Mouse (Mus musculus) ovary, postnatal 36 days (tissue): ENCODE measurements around the gene Matk.
"Not testable (repeated sequence)": the region's sequence is repeated elsewhere in the genome, so short reads cannot be mapped to it uniquely, and the experiment has no call there.

Source experiments
- DNase-seq: peaks from one replicate; pipeline ENCODE4 v3.0.0; 2022; ENCODE audit warnings: low spot score, mixed read lengths

Gene Matk

DNA sequence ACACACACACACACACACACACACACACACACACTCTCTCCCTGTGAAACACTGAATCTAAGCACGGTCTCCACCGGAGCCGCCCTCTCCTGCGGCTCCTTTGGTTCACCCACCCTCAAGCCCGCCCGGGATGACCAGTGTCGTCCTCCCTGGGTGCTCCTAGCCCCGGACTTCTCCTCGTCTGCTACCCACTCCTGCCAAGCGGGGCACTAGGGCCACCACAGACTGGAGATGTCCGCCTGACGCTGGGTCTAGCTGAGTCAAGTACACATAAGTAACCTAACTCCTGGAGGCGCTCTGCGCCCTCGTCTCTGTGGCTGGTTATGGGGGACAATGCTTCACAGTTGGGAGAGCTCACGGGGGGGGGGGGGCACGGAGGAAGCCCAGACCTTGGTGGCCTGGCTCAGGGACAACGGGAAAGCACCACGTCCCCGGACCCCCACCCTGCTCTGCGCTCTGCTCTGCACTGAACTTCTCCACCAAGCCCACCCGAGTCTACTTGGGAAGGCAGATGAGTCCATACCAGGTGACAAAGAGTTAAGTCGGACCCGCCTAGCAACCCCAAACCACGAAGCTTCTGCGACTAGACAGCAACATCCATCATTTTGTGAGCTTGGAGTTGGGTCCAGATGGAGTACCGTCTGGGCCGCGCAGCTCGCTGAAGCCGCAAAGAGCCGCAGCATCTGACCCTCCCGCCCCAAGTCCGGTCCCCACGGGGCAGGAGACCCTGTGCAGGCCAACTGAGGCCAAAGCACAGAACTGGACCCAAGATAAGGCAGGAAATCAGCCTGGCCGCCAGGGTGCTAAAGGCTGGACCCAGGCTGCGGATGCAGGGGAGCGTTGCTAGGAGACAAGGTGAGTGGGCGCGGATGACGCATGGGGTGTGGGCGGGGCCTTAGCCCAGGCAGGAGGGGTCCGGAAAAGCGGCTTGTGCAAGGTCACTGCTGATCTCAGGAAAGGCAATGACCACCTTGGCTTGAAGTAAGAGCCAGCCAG is at the start of gene Matk:
Gene Matk (plus strand): TSS at position 512 of the 996 bp plus-strand sequence.
- DNase-seq: peak; percentile 41

DNA sequence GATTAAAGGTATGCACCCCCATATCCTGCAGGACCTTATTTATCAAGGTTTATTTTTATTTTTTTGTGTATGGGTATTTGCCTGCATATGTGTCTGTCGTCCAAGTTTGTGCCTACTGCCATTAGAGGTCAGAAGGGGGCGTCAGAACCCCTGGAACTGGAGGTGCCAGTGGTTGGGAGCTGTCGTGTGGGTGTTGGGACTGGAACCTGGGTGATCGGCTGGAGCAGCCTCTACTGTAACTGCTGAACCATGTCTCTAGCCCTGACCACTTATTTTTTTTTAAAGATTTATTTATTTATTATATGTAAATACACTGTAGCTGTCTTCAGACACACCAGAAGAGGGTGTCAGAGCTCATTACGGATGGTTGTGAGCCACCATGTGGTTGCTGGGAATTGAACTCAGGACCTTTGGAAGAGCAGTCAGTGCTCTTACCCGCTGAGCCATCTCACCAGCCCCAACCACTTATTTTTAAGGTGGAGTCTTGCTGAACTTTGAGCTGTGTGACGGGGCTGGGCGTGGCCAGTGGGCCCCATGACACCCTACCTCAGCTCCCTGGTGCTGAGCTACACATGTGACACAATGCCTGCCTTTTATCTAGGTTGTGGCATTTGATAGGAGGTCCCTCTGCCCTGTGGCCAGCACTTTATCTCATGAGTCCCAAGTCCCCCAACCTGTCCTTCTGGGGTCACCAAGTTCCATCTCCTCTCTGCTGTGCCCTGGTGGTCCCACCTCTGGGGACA is 49.6 kb upstream of the Matk start:
- DNase-seq: no peak

DNA sequence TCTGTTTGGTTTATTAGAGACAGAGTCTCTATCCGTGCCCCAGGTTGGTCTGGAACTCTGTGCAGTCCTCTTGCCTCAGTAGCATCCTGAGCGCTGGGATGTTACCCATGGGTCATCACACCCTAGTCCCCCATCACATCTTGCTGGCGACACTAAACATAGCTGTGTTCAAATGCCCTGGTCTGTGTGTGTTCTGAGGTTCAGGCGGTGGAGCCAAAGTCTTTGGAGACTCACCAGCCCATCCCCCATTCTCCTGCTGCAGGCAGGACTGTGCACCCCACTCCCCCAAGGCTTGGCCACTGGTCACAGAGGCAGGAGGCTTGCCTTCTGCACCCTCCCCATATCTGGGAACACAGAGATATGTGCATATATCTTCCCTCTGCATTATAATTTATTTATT is 48.6 kb upstream of the Matk start:
- DNase-seq: no peak

DNA sequence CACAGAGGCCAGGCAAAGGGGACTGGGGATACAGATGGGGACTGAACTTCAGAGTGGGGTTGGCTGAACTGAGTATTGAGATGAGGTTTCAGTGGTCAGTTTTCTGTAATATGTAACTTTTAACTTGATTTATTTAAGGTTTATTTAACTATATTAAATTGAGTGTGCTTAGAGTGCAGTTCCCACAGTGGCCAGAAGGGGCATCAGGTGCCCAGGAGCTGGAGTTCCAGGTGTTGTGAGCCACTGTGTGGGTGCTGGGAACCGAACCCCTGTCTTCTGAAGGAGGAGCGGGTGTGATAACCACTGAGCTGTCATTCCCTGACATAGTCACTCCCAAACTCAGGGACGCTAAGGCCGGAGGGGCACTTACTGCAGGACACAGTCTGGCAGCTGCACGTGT is 42.6 kb upstream of the Matk start:
- no peak for DNase-seq

DNA sequence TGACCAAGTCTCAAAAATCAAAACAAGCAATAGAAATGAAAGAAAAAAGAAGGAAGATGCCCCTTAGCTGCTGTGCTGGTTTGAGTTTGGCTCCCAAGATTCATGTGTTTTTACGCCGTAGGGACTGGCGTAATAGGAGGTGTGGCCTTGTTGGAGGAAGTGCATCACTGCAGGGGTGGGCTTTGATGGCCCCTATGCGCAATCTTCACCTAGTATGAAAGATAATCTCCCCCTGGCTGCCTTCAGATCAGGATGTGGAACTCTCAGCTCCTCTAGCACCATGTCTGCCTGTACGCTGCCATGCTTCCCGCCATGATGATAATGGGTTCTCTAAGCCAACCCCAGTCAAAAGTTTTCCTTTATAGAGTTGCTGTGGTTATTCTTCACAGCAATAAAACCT is 36.5 kb upstream of the Matk start:
- DNase-seq: no peak

DNA sequence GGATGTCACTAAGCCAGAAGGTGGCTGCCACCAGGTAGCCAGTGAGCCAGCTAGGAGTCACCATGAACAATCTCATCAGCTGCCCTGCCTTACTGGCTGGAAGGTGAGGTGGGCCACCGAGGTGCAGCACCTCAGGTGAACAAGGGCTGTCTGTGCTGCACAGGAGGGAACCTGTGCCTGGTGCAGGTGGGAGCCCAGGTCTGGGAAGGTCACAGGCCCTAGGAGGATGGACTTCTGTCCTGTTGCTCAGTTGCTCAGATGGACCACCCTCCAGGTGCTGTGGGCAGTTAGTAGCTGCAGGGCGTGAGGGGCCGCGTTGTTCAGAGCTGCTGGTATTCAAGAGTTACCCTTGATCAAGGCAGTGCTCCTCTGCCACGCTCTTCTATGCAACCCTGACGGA is 35.9 kb upstream of the Matk start:
- DNase-seq: no peak

DNA sequence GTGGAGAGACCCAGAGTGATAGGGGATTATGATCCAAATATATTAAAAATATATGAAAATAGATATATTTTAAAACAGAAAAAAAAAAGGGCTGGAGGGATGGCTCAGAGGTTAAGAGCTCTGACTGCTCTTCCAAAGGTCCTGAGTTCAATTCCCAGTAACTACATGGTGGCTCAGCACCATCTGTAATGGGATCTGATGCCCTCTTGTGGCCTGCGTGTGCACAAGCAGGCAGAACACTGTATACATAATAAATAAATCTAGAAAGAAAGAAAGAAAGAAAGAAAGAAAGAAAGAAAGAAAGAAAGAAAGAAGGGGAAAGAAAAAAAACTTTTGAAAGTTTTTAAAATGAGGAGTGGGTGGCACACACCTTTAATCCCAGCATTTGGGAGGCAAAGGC is 35.5 kb upstream of the Matk start:
- not testable (repeated sequence) for DNase-seq

DNA sequence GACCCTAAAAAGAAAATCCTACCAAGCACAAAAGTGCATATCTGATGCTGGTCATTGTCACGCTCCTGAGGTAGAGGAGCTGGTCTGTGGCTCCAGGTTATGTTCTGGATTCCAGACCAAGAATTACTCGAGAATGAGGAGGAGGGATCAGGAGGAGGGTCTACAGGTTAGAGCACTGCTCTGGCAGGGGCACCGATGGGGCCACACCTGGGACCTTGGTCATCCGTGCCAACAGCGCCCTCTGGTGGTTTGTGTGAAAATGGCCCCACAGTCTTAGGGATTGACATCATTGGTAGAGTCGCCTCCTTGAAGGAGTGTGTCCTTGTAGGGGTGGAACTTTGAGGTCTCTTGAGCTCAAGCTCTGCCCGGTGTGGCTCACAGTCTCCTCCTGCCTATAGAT is 34.8 kb upstream of the Matk start:
- peak; percentile 58 for DNase-seq

DNA sequence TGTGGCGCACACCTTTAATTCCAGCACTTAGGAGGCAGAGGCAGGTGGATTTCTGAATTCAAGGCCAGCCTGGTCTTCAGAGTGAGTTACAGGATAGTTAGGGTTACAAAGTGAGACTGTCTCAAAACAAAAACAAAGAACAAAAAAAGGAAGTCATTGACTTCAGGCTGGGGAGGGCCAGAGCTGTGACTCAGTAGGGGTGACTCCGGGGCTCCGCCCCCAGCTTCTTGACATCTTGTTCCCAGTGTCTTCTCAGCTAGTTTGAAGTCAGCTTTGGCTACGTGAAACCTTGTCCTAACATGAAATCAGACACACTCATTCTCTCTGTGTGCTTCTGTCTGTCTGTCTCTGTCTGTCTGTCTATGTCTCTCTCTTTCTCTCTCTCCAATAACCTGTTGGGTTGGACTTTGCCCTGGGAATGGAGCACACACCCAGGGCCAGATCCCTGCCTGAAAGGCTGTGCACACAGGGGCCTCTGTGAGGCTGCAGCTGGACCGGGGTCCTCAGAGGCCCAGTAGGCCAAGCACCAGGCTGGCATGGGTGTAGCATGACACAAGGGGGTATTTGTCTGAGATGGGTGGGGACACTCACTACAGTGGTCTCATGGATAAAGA is 31.2 kb upstream of the Matk start:
- DNase-seq: no peak

DNA sequence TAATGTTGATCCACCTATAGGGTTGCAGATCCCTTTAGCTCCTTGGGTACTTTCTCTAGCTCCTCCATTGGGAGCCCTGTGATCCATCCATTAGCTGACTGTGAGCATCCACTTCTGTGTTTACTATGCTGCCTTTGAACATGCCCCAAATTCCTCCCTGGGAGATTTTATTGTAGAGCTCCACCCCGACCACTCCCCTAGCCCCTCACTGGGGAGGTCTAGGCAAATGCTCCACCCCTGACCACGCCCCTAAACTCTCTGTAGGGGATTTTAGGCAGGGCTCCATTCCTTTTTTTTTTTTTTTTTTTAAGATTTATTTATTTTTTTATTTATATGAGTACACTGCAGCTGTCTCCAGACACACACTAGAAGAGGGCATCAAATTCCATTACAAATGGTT is 29.0 kb upstream of the Matk start:
- not testable (repeated sequence) for DNase-seq

DNA sequence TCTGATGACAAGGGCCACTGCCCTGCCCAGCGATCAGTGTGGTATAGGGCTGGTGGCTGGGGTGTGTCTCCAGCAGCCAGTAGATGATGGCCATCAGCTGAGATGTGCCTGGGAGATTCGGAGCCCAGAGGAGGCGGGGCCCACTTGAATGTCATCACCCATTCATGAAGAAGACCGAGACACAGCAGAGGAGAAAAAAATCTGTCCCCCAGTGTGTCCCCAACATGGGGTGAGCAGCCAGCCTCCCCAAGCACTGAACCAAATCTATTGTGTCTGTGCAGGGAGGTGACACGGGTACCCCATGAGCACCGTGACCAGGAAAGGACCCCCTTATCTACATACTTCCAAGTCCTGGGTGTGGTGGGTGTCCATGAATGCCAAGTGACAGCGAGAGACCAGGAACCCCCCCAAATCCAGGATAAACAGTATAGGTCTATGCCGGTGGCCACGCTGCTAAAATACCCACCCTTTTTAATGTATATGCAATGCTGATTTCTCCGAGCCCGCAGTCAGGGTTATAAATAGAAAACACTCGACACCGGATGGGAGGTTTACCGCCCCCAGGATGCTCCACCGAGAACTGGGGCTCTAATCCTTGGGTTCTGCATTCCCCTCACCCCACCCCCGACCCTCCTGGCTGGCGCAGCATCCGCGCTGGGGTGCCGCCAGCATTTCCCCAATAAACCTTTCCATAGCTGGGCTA is 22.8 kb upstream of the Matk start:
- no peak for DNase-seq

DNA sequence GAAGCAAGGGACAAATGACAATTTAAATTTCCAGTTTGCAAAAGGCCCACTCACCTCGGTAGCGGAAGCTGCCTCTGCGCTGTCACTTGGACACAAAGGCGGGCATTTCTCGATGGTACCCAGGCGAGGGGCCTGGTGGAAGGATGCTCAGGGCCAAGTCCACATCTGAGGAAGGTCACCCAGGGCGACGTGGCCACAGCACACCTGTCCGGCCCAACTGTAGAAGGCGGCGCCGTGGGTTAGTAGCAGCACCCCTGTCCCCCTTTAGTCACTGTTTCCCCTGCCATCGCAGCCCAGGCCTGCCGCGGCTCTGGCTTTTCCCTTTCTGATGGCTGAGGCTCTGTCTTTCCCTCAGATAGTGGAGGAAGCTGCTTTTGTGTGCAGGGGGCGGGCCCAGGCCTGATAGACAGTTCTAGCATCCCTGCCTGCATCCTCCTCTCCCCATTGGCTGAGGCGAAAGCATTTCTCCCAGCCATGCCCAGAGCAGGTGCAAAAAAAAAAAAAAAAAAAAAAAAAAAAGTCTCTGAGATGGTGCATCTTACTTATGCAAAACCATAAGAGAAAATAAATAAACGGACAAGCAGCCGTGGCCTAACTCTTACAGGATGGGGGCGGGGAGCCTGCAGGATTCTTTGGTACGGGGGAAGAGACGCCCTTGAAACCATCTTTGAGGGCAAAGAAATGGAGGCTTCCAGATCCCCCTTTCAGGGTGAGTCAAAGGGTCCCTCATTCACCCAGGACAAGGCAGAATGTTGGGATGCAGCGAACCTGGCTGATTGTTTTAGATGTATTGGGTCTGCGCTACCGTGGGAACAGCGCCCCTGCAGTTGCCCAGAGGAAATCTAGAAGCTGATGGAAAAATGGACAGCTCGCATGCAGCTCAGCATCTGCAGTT is 22.1 kb upstream of the Matk start, which contains the start of gene Atcay:
Gene Atcay (minus strand): TSS at position 396 of the 895 bp plus-strand sequence.
- DNase-seq: no peak

DNA sequence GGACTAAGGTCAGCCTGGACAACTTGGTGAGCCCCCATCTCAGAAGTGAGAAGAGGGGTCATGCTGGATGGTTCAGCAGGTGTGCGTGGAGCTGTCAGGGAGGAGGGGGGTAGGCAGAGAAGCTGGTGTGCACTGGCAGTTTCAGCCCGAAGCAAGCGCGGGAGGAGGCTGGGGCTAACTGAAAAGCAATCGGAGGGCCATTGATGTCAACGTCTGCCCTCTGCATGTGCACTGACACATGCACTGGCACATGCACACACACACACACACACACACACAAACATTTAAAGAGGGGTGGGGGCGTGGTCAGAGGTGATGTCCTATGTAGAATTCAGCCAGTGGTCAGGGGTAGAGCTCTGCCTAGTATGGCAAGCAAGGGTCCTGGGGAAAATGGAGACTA is 21.3 kb upstream of the Matk start:
- no peak for DNase-seq

DNA sequence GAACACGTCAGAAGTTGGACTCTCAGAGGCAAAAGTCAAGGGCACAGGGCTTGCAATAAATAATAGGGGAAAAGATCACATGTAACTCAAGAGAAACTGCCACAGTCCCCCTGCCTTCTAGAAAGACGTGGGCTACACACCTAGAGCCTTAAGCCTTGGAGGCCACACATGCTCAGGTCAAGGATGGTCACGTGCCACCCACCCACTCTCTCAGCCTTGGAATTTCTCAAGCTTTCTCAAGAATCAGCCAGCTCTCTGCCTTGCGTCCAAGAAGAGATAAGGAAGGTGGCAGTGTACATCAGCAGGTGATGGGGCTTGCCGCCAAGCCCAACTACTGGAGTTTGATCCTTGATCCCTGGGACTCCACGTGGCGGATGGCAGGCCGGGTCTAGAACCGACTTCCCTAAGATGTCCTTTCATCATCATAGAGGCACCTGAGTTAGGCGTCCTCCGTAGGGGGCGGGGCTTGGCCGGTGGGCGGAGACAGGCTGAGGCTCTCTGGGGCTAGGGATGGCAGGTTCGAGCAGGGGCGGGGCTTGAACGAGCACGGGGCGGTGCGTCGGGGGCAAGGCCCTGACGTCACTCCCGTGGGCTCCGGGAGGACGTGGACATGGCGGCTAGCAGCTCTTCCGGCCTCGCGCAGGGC is 20.0 kb upstream of the Matk start, which contains the start of gene Zfr2:
Gene Zfr2 (plus strand): TSS at position 576 of the 646 bp plus-strand sequence.
- peak; percentile 91 for DNase-seq

DNA sequence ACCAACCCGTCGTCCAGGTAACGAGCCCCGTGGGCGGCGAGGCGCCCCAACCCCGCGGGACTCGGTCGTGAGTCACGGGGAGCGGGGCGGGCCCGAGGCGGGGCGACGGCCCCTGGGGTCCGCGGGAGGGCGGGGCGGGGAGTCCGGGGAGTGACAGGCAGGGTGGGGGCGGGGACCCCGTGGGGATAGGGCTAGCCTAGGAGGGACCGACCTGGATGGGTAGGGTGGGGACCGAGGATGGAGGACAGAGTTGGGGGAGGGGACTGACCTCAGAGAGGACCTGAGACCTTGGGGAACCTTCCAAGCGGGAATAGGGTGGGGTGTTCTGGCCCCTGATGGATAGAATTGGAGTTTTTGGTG is 19.5 kb upstream of the Matk start:
- DNase-seq: no peak

DNA sequence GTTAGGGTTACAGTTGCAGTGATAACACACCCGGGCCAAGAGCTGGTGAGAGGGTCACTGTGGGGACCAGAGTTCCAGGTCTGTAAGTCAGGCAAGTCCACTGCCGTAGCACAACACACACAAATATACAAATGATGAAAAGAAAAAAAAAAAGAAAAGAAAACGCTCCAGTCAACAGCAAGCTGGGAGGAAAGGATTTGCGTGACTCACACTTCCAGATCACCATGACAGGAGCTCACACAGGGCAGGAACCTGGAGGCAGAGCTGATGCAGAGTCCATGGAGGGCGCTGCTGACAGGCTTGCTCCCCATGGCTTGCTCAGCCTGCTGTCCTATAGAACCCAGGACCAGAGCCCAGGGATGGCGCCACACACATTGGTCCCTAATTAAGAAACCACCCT is 18.5 kb upstream of the Matk start:
- no peak for DNase-seq

DNA sequence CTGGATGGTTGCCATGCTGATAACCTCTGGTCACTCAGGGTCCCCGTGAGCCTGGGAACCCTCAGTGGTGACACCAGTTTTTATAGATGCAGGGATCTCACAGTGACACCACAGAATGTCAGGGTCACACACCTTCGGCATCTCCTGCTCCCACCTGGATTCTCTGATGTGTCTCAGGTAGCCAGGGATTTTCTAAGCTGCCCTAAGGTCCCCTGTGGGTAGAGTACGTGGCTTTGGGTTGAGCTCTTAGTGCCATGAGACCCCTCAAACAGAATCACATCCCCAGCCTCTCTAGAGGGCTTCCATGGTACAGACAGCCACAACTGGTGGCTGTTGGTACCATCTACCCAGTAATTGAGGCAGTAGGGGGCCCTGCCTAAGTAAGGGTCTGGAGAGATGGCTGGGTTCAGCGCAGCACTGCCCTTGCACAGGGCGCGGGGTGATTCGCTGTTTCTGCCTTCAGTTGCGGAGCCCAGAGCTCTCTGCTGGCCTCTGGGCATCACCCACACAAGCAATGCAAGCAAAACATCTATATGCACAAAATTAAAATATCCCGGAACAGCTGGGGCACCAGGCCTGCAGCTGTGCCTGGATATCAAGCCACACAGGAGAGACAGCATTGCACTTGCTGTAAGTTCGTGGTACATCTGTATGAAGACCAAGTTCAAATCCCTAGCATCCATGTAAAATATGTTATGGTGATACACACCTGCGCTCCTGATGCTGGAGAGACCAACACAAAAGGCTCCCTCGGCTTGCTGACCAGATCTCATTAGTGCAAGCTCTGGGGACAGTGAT is 16.1 kb upstream of the Matk start:
- DNase-seq: no peak

DNA sequence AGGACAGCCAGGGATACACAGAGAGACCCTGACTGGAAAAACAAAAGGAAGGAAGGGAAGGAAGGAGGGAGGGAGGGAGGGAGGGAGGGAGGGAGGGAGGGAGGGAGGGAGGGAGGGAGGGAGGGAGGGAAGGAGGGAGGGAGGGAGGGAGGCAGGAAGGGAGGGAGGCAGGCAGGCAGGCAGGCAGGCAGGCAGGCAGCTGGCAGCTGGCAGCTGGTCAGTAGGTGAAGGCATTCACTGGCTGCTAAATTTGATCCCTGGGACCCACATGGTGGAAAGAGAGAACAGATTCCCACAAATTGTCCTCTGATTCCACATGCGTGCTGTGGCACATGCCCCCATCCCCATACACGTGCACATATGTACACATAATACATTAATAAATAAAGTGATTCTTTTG is 14.1 kb upstream of the Matk start:
- no peak for DNase-seq

DNA sequence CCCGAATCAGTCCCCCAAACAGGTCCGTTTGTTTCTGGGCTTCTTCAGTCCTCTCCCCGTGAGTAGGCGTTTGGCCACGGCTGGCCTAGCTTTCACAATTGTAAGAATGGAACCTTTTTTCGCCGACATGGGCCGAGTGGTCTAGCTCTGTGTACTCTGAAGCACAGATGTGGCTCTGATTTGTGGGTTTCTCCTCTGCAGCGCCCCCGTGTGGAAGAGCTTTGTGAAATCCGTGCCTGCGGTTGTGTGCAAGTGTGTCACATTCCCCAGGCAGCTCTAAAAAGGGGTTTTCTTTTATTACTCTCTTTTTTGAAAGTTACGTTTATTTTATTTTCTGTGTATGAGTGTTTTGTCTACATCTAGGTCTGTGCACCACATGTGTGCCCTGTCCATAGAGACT is 11.9 kb upstream of the Matk start:
- peak; percentile 57 for DNase-seq

DNA sequence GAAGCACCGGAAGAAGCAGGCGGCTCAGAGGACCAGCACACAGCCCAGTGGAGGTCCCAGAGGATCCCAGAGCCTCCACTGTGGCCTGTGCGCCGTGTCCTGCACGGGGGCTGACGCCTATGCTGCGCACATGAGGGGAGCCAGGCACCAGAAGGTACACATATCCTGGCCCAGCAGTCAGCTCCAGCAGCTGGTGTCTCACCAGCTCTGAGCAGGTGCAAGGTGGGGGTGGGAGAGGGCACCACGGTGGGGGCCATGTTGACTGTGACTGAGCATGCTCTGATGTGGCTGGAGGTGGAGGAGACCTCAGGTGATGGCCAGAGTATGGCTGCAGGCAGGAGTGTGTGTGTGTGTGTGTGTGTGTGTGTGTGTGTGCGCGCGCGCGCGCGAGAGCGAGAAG is 10.7 kb upstream of the Matk start:
- DNase-seq: no peak
